Mouse (Mus musculus): ENCODE results near the gene Sox9. TPM values are rescaled to one million over a fixed set of nuclear protein-coding genes. Genes with fewer than 3 reads are reported as not detected.

The Sox9 gene
- polyA plus RNA-seq, 1 experiment from 2014 or later: 108 TPM

DNA sequence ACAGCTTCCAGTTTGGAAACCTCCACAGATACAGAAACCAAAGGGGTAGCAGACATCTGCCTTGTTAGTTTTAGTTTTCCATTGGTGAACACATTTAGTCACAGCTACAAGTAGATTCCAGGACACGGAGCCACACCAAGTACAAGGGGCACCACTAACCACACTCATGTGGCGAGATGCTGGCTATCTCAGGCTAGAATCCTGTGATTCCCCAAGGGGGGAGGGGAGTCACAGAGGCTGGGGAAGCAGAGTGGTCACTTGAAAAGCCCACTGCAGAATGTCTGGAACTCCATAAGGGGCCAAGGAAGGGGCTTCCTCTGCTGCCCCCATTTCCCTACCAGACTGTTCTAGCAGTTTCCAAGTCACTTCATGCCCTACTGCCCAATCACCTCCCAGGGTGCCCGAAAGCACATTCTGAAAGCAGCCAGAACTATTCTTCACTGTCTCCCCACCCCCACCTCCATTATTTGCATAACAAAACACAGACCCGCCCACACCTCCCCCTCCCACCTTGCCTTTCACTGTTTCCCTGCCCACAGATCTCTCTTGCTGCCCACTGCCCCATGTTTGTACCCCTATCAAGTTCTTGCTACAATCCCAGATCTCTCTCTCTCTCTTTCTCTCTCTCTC is 19.3 kb downstream of the Sox9 start:
- WGBS: 42% methylated on average over 4 of the region's 4 CpGs
- Histone ChIP-seq H3K4me3 (no peak overlapping the region), H3K36me3 (no peaks in the 10 kb centered on the region), H3K9ac (no peak overlapping the region), H3K27ac (no peak overlapping the region), H3K4me2 (no peak overlapping the region), H3K27me3 (peaks cover 16% of the 10 kb centered on the region), H3K9me3 (no peaks in the 10 kb centered on the region), H3K4me1 (peaks cover 11% of the 10 kb centered on the region)
- no peak for ATAC-seq (ENCODE audit: insufficient number of reproducible peaks, insufficient read depth, low FRiP score, low TSS enrichment, low read depth)

DNA sequence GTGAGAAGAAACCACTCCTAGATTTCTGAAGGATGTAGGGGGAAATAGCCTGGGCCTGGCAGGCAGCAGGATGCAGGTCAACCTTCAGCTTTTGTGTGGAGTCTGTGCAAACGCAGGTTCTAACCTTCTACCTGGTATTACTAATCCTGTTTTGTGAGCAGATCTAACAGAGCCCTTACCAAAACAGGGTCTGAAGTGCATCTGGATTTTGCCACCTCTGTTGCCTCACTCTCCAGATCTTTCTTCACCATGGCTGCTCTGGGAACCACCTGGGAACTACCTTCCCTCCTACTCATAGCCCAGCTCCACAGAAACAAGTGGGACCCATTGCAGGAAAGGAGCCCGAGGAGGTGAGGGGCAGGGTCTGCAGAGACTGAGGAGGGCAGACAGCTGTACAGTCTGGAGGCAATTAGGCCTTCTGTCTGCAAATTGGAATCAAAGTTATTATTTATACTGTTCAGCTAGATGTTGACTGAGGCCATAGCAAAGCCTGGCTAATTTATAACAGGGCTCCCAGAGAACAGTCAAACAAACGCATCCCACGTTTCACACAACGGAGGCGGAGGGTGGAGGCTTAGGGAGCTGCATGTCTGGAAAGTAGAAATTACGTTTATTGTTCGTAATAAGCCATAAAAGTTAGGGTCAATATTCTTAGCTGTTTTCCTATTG is 25.9 kb downstream of the Sox9 start:
- whole genome bisulfite sequencing: 32% methylated on average over 8 of the region's 8 CpGs
- Histone ChIP-seq H3K9ac (no peak overlapping the region), H3K36me3 (no peaks in the 10 kb centered on the region), H3K27me3 (peaks cover 50% of the 10 kb centered on the region), H3K4me2 (no peak overlapping the region), H3K9me3 (no peaks in the 10 kb centered on the region), H3K27ac (no peak overlapping the region), H3K4me3 (no peak overlapping the region), H3K4me1 (peaks cover 27% of the 10 kb centered on the region)
- no peak for ATAC-seq (ENCODE audit: insufficient number of reproducible peaks, insufficient read depth, low FRiP score, low TSS enrichment, low read depth)

DNA sequence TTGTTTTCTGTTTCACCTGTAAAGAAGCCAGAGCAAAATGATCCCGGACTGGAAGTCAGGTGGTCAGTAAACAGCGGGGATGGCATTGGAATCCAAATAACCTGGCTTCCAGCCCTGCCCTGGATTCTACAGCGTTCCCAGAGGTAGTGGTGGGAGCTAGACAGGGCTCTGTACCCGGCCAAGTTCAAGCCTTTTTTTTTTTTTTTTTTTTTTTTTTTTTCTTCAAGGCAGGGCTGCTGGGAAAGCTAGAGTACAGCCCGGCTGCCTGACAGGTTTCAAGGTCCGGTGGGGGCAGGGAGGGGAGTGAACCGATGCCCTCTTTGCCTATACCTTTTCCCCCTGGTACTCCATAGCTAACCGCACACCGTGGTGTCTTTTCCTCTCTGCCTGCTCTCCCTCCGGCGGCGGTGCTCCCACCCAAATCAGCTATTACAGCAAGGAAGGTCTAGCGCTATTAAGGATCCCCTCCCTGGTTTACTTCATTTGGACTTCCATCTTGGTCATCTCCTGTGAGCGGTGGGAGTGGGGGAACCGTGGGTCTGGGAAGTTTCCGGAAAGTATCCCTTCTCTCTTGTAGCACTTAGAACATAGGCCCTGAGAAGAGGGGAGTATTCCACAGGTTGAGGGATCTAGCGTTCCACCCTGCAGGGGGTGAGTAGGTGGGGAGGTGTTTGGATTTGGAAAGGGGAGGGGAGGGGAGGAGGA is 28.6 kb downstream of the Sox9 start:
- Histone ChIP-seq H3K9ac (no peak overlapping the region), H3K27me3 (peaks cover 46% of the 10 kb centered on the region), H3K36me3 (no peaks in the 10 kb centered on the region), H3K9me3 (no peaks in the 10 kb centered on the region), H3K4me2 (peak overlapping the region; percentile 57), H3K4me1 (peaks cover 27% of the 10 kb centered on the region), H3K4me3 (peak overlapping the region; percentile 23), H3K27ac (no peak overlapping the region)
- no peak for ATAC-seq (ENCODE audit: insufficient number of reproducible peaks, insufficient read depth, low FRiP score, low TSS enrichment, low read depth)
- WGBS: 4% methylated on average over 17 of the region's 17 CpGs

DNA sequence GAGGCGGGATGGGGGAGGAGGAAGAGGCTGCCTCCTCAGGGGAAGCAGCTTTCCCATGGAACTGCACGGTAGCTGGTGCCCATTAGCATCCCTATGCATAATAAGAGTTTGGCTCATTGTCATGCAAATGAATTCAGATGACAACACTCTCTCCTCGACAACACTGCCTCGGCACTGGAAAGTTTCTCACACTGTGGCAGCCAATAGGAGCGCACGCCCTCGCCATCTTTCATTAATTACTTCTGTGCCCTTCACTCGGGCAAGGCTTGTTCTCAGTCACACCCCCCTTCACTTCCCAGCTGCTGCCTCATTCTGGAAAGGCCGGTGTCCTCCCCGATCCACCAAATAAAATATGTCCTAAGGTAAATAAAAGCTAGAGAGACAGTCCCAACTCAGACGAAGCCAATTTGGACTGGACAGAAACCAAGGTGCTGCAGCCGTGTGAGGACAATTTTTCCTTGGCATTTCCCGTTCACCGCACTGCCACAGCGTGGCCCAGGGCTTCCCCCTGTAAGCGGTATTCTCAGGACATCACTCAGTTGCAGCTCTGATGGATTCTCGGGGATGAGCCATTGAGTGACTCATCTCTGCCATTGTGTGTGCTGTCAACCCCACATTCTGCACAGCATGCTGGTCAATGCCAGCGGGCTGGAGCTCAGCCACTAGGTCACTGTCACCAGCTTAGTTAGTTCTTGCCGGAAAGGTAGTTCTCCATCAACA is 29.3 kb downstream of the Sox9 start:
- 7% methylated on average over 19 of the region's 19 CpGs for WGBS
- Histone ChIP-seq H3K4me2 (peak overlapping the region; percentile 57), H3K4me3 (peak overlapping the region; percentile 23), H3K27me3 (peaks cover 42% of the 10 kb centered on the region), H3K36me3 (no peaks in the 10 kb centered on the region), H3K9me3 (no peaks in the 10 kb centered on the region), H3K27ac (no peak overlapping the region), H3K9ac (no peak overlapping the region), H3K4me1 (peaks cover 27% of the 10 kb centered on the region)
- ATAC-seq (ENCODE audit: insufficient number of reproducible peaks, insufficient read depth, low FRiP score, low TSS enrichment, low read depth): no peak

DNA sequence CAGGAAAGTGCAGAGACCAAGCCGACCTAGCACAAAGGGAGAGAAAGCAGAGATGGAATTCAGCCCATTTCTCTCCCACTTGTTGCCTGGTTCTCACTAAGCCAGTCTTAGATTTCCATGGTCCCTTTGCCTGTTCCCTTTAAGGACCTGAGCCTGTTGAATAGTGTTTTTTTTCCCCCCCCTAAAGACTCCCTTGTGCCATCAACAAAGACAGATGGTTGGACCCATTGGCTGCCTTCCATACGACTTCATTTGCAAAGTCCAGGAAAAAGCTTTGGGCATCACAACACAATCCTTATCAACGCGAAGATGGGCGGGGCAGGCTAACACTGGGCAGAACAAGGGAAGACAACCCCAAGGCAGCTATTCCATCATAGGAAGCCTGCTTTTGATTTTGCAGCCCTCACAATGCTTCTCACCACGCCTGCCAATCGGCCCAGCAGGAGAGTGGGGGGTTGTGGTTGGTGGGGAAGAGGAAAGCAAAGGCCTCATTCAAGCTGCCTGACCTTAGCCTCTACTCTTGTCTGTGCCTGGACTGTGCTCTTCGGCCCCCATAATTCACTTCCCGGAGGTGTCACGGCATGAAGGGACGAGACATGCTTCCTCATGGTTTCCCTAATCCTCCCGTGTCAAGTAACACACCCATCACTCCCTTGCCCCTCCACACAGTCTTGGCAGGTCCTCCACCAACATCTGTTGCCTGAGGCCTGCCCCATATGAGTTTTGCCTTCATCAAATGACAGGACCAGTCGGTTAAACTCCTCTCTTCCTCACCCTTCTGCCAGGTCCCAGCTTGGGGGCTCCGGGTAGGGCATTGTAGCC is 36.0 kb downstream of the Sox9 start:
- H3K9ac ChIP-seq: no peak overlapping the region
- 46% methylated on average over 14 of the region's 14 CpGs for WGBS
- H3K4me1 ChIP-seq: peaks cover 12% of the 10 kb centered on the region
- no peaks in the 10 kb centered on the region for H3K9me3 ChIP-seq
- H3K4me3 ChIP-seq: no peak overlapping the region
- no peak overlapping the region for H3K4me2 ChIP-seq
- peaks cover 5% of the 10 kb centered on the region; the same call in 1 of the 2 replicates for H3K27me3 ChIP-seq
- H3K36me3 ChIP-seq: no peaks in the 10 kb centered on the region
- no peak for ATAC-seq (ENCODE audit: insufficient number of reproducible peaks, insufficient read depth, low FRiP score, low TSS enrichment, low read depth)
- no peak overlapping the region for H3K27ac ChIP-seq

DNA sequence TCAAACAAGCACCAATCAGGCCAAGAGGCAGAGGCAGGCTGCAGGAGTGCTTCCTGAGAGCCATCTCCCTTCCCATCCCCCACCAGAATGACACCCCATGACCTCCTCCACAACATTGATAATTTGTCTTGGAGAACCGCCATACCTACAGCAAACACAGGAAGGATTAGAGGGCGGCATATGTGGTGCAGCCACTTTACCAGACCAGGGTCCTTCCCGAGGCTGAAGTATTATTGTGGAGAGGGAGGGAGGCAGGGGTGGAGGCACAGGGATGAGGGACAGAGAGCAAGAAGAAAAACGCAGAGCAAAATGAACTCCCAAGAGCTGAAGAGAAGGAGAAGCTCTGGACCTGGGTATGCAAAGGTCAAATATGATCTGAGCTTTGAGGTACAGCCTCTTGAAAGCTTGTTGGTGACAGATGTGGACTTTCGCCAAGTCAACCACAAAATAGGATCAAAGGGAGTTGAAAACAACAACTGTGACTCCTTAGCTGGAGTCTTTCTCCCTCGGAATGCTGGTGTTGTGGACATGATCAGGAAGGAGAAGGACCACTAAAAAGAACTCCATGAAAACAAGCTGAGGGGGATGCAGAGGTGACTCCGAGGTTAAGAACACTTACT is 36.7 kb downstream of the Sox9 start:
- no peak for ATAC-seq (ENCODE audit: insufficient number of reproducible peaks, insufficient read depth, low FRiP score, low TSS enrichment, low read depth)
- peaks cover 12% of the 10 kb centered on the region for H3K4me1 ChIP-seq
- H3K27me3 ChIP-seq: no peaks in the 10 kb centered on the region
- no peaks in the 10 kb centered on the region for H3K36me3 ChIP-seq
- no peak overlapping the region for H3K27ac ChIP-seq
- WGBS: 57% methylated on average over 7 of the region's 7 CpGs
- H3K9ac ChIP-seq: no peak overlapping the region
- no peak overlapping the region for H3K4me3 ChIP-seq
- H3K4me2 ChIP-seq: no peak overlapping the region
- no peaks in the 10 kb centered on the region for H3K9me3 ChIP-seq

DNA sequence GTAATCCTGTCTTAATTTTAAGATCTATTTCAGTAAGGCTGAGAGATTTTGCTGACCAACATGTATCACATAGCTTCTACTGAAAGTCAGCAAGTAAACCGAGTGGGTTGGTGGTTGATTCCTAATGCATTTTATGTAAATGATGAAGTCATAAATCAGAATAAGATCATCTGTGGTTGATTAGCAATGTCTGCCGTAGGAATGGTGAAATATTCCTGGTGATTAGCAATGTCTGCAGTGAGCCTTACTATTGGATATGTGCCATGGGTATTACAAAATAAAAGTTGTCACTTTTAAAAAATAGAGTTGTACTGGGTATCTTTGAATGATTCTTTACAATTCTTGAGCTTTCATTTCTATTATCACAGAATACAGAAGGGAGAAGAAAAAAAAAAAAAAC is 39.5 kb downstream of the Sox9 start:
- Histone ChIP-seq H3K4me2 (no peak overlapping the region), H3K27ac (no peak overlapping the region), H3K9me3 (no peaks in the 10 kb centered on the region), H3K36me3 (no peaks in the 10 kb centered on the region), H3K9ac (no peak overlapping the region), H3K27me3 (no peaks in the 10 kb centered on the region), H3K4me3 (no peak overlapping the region), H3K4me1 (peaks cover 18% of the 10 kb centered on the region)
- no peak for ATAC-seq (ENCODE audit: insufficient number of reproducible peaks, insufficient read depth, low FRiP score, low TSS enrichment, low read depth)
- WGBS: 40% methylated on average over 2 of the region's 2 CpGs

DNA sequence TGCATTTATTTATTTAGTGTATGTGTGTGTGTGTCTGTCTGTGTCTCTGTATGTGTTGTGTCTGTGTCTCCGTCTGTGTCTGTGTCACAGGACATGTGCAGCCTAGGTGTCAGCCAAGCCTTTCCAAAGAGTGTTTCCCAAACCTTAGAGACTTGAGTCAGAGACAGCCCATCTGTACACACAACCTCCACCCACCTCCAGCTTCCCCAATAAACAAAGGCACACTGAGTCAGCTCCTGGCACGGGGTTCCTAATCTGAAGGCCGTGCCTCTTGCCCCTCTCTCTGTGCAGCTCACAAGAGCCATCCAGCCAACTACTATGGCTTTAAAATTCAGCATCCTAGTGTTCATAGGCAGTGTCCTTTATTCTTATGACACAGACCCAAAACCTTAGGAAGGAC is 42.1 kb downstream of the Sox9 start:
- Histone ChIP-seq H3K4me1 (0 out of 2 replicates have a peak, but pooled peaks cover 5% of the 10 kb centered on the region), H3K27me3 (no peaks in the 10 kb centered on the region), H3K9ac (no peak overlapping the region), H3K4me2 (no peak overlapping the region), H3K9me3 (no peaks in the 10 kb centered on the region), H3K27ac (no peak overlapping the region), H3K4me3 (no peak overlapping the region), H3K36me3 (no peaks in the 10 kb centered on the region)
- ATAC-seq (ENCODE audit: insufficient number of reproducible peaks, insufficient read depth, low FRiP score, low TSS enrichment, low read depth): no peak
- 44% methylated on average over 3 of the region's 3 CpGs for WGBS

DNA sequence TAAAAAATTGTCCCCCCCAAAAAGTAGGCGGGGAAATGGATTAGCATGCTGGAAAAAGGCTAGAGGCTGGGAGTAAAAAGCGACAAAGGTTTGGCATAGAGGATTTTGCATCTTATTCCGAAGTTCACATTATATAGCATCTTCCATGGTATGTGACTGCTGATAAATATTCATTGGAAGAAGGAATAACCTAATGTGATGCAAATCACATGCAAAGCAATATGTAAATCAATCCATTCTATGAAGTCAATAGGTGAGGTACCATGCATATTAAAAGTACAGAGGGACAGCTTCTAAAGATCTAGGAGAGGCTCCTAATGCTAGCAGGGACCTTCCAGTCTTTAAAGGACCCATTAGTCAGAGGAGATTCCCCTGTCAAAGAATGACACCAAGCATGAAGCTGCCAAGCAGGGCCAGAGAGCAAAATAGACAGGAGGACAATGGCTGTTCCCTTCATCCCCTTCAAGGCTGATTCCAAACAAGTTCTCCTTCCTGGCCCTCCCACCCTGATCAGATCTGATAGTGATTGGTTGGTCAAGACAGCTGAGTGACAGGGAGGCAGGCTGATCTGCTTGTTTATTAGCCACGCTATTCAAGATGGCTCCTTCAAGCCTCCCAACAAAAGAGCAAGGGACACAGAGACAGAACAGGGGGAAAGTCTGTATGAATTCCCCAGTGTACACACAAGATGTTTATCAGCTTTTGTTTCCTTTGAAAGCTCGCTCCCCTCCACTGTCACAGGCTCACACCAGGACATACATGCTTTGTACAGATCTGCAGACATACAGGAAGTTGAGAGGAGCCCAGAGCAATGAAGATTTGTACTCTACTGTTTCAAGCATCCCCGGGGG is 44.4 kb downstream of the Sox9 start:
- 0 out of 2 replicates have a peak, but pooled peaks cover 5% of the 10 kb centered on the region for H3K4me1 ChIP-seq
- no peak overlapping the region for H3K9ac ChIP-seq
- 56% methylated on average over 6 of the region's 6 CpGs for whole genome bisulfite sequencing
- H3K4me2 ChIP-seq: no peak overlapping the region
- H3K27me3 ChIP-seq: no peaks in the 10 kb centered on the region
- H3K9me3 ChIP-seq: no peaks in the 10 kb centered on the region
- H3K27ac ChIP-seq: no peak overlapping the region
- no peaks in the 10 kb centered on the region for H3K36me3 ChIP-seq
- no peak for ATAC-seq (ENCODE audit: insufficient number of reproducible peaks, insufficient read depth, low FRiP score, low TSS enrichment, low read depth)
- H3K4me3 ChIP-seq: no peak overlapping the region

DNA sequence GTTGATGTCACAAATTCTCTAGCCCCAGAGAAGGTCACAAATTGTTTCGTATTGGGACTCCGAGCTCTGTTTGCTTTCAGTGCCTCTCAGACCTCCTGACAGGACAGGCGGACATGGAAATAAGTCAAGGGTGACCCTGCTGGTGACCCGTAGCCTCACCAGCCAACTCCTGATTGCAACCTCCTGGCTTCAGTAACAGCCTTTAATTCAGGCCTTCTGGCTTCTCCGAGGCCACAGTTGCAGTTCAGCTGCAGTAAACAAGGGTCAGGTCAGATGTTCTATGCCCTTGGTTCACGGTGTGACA is 45.0 kb downstream of the Sox9 start:
- H3K4me1 ChIP-seq: 0 out of 2 replicates have a peak, but pooled peaks cover 5% of the 10 kb centered on the region
- H3K36me3 ChIP-seq: no peaks in the 10 kb centered on the region
- WGBS: 21% methylated on average over 6 of the region's 6 CpGs
- no peaks in the 10 kb centered on the region for H3K9me3 ChIP-seq
- ATAC-seq (ENCODE audit: insufficient number of reproducible peaks, insufficient read depth, low FRiP score, low TSS enrichment, low read depth): no peak
- H3K27me3 ChIP-seq: no peaks in the 10 kb centered on the region
- H3K9ac ChIP-seq: no peak overlapping the region
- no peak overlapping the region for H3K4me2 ChIP-seq
- no peak overlapping the region for H3K4me3 ChIP-seq
- H3K27ac ChIP-seq: no peak overlapping the region

Measured in embryonic facial prominence, embryonic 13.5 days (tissue).